In genomic region chr10:42661916-42662315, GRCm38 (mm10) we compare ENCODE assay signal across 15 mouse cellular contexts.
"Had no signal": no experiment of that assay in that cellular context is flagged by ENCODE, and none has a peak within 500 bp of the region (broad histone marks: within the 10 kb centered on the region; RNA-seq: fewer than 3 reads in every experiment).

No protein-coding gene starts in this region.

- H3K4me1 ChIP-seq: neural tube, embryonic 15.5 days; stomach, embryonic 15.5 days had no signal

- H3K4me2 ChIP-seq: neural tube, embryonic 15.5 days; stomach, embryonic 15.5 days had no signal

- H3K36me3 ChIP-seq: neural tube, embryonic 15.5 days; stomach, embryonic 15.5 days had no signal

- H3K27ac ChIP-seq: neural tube, embryonic 15.5 days; stomach, embryonic 15.5 days; stomach, postnatal 0 days had no signal

- H3K4me3 ChIP-seq: neural tube, embryonic 15.5 days; stomach, embryonic 15.5 days had no signal

- H3K27me3 ChIP-seq: neural tube, embryonic 15.5 days; stomach, embryonic 15.5 days had no signal

- DNase-seq: retina, postnatal 1 day; right cerebral cortex, adult 18-20 months; right cerebral cortex, postnatal 14 days; right cerebral cortex, postnatal 25 days; right cerebral cortex, postnatal 4 days; spleen, adult 18-20 months; thymus, adult 18-20 months; thymus, adult 2 months; thymus, postnatal 14 days; thymus, postnatal 25 days; thymus, postnatal 36 days; thymus, postnatal 4 days had no signal

- H3K9ac ChIP-seq: neural tube, embryonic 15.5 days; stomach, embryonic 15.5 days had no signal

- H3K9me3 ChIP-seq: neural tube, embryonic 15.5 days; stomach, embryonic 15.5 days had no signal
